8 mouse cellular contexts compared by ENCODE assay signal in genomic region chr12:3980991-3981349, GRCm38 (mm10). TPM values are rescaled to one million over a fixed set of nuclear protein-coding genes. Genes with fewer than 3 reads are reported as not detected.
A peak's percentile ranks its signal among the peaks of the same experiment; 100 is the strongest.
DNase-seq lines count a peak whose midpoint lies in the region; ATAC-seq and TF ChIP-seq lines count a peak whose summit lies in the region.

No protein-coding gene starts in this region.

- no peaks in the 10 kb centered on the region for H3K27me3 ChIP-seq in lung, postnatal 0 days (replicated peaks; ENCODE audit: insufficient read depth, low read length)
- H3K27me3 ChIP-seq in limb, embryonic 13.5 days: peaks cover 9% of the 10 kb centered on the region; the same call in 1 of the 2 replicates
- no peaks in the 10 kb centered on the region for H3K27me3 ChIP-seq in stomach, embryonic 14.5 days (ENCODE audit: control insufficient read depth, insufficient read depth, low read length)

- no peak for ATAC-seq in lung, postnatal 0 days
- ATAC-seq in limb, embryonic 13.5 days (ENCODE audit: low FRiP score, low read depth): peak; percentile 16; the same call in 1 of the 2 replicates
- ATAC-seq in stomach, embryonic 14.5 days (ENCODE audit: insufficient number of reproducible peaks, insufficient read depth, low FRiP score, low read depth): no peak

- peak; percentile 53 for DNase-seq in cerebellum, adult 9-10 months
- no peak for DNase-seq in cerebellum, postnatal 36 days
- no peak for DNase-seq in lung, postnatal 0 days (ENCODE audit: low spot score)
- DNase-seq in lung, postnatal 25 days (ENCODE audit: low spot score): no peak
- DNase-seq in spleen, postnatal 4 days (ENCODE audit: low spot score in 2 of 2): no peak
- no peak for DNase-seq in adrenal gland, postnatal 36 days

- no peak for TF ChIP-seq CTCF in lung, postnatal 0 days (IDR thresholded peaks at IDR 0.05)

- no peak overlapping the region for H3K9ac ChIP-seq in lung, postnatal 0 days (replicated peaks; ENCODE audit: low read depth)
- peak overlapping the region; percentile 63 for H3K9ac ChIP-seq in limb, embryonic 13.5 days
- H3K9ac ChIP-seq in stomach, embryonic 14.5 days (replicated peaks; ENCODE audit: low read depth, low read length): no peak overlapping the region

- H3K27ac ChIP-seq in lung, postnatal 0 days (ENCODE audit: low read length): 0 out of 2 replicates have a peak overlapping the region, but pooled peaks have one; percentile 21
- H3K27ac ChIP-seq in limb, embryonic 13.5 days: no peak overlapping the region
- H3K27ac ChIP-seq in stomach, embryonic 14.5 days (ENCODE audit: low read length): peak overlapping the region; percentile 48; the same call in 1 of the 2 replicates

- H3K4me3 ChIP-seq in lung, postnatal 0 days (ENCODE audit: low read depth, low read length): peak overlapping the region; percentile 37; the same call in 1 of the 2 replicates
- peak overlapping the region; percentile 51 for H3K4me3 ChIP-seq in limb, embryonic 13.5 days
- H3K4me3 ChIP-seq in stomach, embryonic 14.5 days (ENCODE audit: low read depth, low read length): peak overlapping the region; percentile 43; the same call in 1 of the 2 replicates

- no peaks in the 10 kb centered on the region for H3K36me3 ChIP-seq in lung, postnatal 0 days (ENCODE audit: insufficient read depth, low read length)
- peaks cover 24% of the 10 kb centered on the region for H3K36me3 ChIP-seq in limb, embryonic 13.5 days
- H3K36me3 ChIP-seq in stomach, embryonic 14.5 days (ENCODE audit: control insufficient read depth, insufficient read depth, low read length): no peaks in the 10 kb centered on the region

- WGBS in lung, postnatal 0 days: 93% methylated on average over 1 of the region's 1 CpGs
- 67% methylated on average over 1 of the region's 1 CpGs for WGBS in limb, embryonic 13.5 days
- 50% methylated on average over 1 of the region's 1 CpGs for whole genome bisulfite sequencing in stomach, embryonic 14.5 days

- H3K9me3 ChIP-seq in lung, postnatal 0 days (ENCODE audit: low read length): no peaks in the 10 kb centered on the region
- H3K9me3 ChIP-seq in limb, embryonic 13.5 days: no peaks in the 10 kb centered on the region
- no peaks in the 10 kb centered on the region for H3K9me3 ChIP-seq in stomach, embryonic 14.5 days (ENCODE audit: control insufficient read depth, low read depth, low read length)

- H3K4me1 ChIP-seq in lung, postnatal 0 days (ENCODE audit: insufficient read depth, low read depth, low read length): peaks cover 5% of the 10 kb centered on the region; the same call in 1 of the 2 replicates
- peaks cover 14% of the 10 kb centered on the region for H3K4me1 ChIP-seq in limb, embryonic 13.5 days
- peaks cover 6% of the 10 kb centered on the region for H3K4me1 ChIP-seq in stomach, embryonic 14.5 days (ENCODE audit: control insufficient read depth, insufficient read depth, low read length)

- no peak for TF ChIP-seq EP300 in lung, postnatal 0 days (IDR thresholded peaks at IDR 0.05)

- peak overlapping the region; percentile 71 for H3K4me2 ChIP-seq in lung, postnatal 0 days (replicated peaks; ENCODE audit: low read depth, low read length)
- H3K4me2 ChIP-seq in limb, embryonic 13.5 days (replicated peaks): peak overlapping the region; percentile 87
- H3K4me2 ChIP-seq in stomach, embryonic 14.5 days (replicated peaks; ENCODE audit: low read depth, low read length): peak overlapping the region; percentile 89

RNA-seq across cellular contexts. Expression of gene Pomc, which starts 26.2 kb away (rescaled TPM):
- 1.1 TPM in 2 replicates for polyA plus RNA-seq in lung, postnatal 0 days (2015; fragmentation: Nextera tagmentation; extraction: Ambion mirVana)
- 3.2 and 4.5 TPM in 2 replicates for polyA plus RNA-seq in limb, embryonic 13.5 days (2015; fragmentation: Nextera tagmentation; extraction: Ambion mirVana)
- 2.6 TPM in 2 replicates for polyA plus RNA-seq in stomach, embryonic 14.5 days (2014; fragmentation: Nextera tagmentation; extraction: Ambion mirVana)
- total RNA-seq in adrenal gland, postnatal 36 days (2021): 1 to 10 TPM; 1.2 to 1.3 TPM

RNA-seq across cellular contexts. Expression of gene Efr3b, which starts 57.7 kb away (rescaled TPM):
- polyA plus RNA-seq in lung, postnatal 0 days (2015; fragmentation: Nextera tagmentation; extraction: Ambion mirVana): 1.1 and 1.5 TPM in 2 replicates
- polyA plus RNA-seq in limb, embryonic 13.5 days (2015; fragmentation: Nextera tagmentation; extraction: Ambion mirVana): 6.0 and 6.2 TPM in 2 replicates
- 3.2 and 3.5 TPM in 2 replicates for polyA plus RNA-seq in stomach, embryonic 14.5 days (2014; fragmentation: Nextera tagmentation; extraction: Ambion mirVana)
- 1 to 10 TPM; 1.9 to 5.1 TPM for total RNA-seq in adrenal gland, postnatal 36 days (2021)
